Mouse (Mus musculus): ENCODE data around the gene Phactr4. TPM values are rescaled to one million over a fixed set of nuclear protein-coding genes. Genes with fewer than 3 reads are reported as not detected.
"Not testable (repeated sequence)": the region's sequence is repeated elsewhere in the genome, so short reads cannot be mapped to it uniquely, and the experiment has no call there.

Gene Phactr4
- polyA plus RNA-seq (2012; rRNA removed): 6.2 and 12.9 TPM in 2 replicates

DNA sequence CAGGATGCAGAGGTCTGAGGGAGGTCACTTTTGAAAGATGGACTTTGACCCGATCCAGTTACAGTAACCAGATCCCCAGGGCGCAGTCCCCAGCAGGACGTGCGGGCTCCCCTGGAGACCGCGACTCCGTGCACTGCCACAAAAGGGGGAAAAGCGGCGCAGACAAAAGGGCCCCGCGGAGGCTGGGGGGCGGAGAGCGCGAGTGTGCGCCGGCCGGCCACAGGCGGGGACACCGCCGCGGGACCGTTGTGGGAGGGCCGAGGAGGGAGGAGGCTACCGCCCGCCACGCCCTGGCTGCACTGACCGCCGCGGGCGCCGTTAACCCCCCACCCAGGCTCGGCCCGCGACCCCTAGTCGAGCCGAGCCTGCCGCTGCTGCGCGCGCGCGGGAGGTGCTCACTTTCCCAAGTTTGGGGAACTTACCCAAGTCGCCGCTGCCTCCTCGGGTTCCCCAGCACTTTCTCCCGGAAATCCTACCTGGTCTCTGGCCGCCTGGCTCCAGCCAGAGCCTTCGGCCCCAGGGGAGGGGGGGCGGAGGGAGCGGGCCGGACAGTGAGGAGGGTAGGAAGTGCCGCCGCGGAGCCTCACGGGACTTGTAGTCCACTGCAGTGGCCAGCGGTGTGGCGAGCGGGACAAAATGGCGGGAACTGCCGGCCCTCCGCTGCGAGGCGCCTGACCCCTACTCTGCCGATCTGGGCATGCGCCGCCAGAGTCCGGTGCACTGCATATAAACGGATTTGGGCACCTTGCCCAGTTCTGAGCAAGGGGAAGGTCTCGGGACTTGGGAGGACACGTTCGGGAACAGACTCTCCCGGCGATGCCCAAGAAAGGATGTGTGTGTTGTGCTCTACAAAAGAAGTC lies at the start of gene Phactr4:
Gene Phactr4 (minus strand): TSS at position 567 of the 860 bp plus-strand sequence.
- no peak for DNase-seq (ENCODE audit: low read depth)

DNA sequence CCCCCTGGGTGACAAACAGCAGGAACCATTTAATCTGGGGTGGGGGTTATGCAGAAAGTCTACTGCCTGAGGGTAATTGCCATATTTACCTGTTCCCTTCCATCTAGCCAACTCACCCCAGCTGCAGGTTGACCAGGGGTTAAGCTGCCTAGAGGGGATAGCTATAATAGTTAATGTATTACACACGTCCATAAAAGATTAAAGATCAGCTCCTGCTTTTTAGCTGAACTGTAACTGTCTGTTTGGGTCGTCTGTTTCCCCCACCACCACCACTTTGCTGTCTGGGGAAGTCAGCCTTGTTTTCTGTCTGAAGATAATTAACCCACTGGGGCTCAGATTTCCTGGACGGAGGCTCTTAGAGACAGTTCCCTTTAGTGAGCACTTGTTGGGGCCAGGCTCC lies 47.6 kb upstream of the Phactr4 start:
- no peak for DNase-seq (ENCODE audit: low read depth)

DNA sequence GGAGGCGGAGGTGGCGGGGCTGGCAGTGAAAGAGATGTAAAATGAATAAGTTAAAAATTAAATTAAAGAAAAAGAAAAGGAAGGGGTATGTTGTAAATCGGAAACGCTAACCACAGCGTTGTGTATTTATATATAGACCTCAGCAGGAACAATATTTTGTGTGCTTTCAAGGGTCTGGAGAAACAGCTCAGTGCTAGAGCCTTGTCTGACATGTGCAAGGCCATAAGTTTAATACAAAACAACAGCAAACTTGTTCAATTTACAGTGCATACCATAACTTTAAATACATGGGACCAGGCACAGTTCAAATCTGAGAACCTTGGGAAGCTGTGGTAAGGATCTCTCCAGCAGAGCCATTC lies 41.9 kb upstream of the Phactr4 start:
- DNase-seq (ENCODE audit: low read depth): no peak

DNA sequence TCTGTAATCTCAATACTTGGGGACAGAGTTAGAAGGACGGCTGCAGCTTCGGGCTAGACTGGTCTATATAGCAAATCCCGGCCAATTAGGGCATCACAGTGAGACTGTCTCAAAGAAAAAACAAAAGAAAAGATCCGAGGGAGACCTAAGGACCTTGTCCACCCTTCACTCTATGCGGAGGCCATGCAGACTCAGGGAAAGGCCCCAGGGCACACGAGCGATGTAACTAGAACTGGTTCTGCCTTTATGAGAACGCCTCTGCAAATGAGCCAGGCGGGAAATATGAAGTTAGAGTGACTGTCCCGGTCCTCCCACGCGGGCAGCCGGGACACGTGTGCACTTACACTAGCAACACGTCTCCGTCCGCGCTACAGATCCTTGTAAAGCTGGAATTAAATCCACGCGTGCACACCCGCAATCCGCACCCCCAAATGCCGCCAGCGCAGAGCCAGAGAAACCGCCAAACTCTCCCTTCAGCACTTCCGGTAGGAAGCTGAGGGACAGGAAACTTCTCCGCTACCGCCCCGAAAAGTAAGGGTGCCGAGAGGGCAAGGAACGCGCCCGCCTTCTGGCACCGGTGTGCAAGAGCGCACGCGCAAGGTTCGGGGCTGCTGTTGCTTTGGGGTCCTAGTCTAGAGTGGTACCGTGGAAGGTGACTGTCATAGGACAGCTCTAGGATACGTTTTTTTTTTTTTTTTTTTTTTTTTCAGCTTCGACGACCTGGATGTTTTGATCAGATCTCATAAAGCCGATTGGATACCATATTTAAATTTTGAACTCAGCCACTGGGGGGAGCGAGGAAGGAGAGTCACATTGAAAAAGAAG lies 41.4 kb upstream of the Phactr4 start, which contains the start of gene Med18:
Gene Med18 (minus strand): TSS at position 492 of the 825 bp plus-strand sequence.
- peak; percentile 75 for DNase-seq (ENCODE audit: low read depth)

DNA sequence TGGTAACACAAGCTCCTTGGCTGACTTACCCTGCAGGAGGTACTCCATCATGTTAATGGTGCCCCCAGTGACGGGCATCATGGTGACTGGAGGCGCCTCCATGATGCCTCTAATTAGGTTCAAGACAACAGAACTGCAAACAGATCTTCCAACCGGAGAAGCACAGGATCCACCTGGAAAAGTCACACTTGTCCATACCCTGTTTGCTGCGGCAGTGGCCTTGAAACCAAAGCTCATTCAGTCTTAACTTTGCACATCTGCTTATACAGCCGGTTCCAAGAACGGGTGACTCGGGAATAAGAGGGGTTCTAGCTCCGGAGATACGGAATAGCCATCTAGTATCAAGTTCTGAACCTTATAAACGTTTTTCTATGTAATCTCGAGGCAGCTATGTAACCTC lies 40.5 kb upstream of the Phactr4 start:
- DNase-seq (ENCODE audit: low read depth): no peak

DNA sequence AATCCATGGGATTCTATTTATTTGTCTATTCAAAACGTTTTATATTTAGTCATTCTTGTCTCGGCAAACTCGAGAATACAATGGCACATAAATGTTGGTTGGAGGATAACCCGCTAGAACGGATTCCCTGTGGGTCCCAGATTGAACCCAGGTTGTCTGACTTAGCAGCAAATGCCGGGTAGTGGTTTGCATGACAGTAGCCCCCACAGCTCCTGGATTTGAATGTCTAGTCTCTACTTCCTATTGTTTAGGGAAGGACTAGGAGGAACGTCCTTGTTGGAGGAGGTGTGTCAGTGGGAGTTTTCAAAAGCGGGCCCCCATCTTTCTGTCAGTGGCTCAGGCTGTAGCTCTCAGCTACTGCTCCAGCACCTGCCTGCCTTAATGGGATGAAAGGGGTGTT lies 37.9 kb upstream of the Phactr4 start:
- DNase-seq (ENCODE audit: low read depth): no peak

DNA sequence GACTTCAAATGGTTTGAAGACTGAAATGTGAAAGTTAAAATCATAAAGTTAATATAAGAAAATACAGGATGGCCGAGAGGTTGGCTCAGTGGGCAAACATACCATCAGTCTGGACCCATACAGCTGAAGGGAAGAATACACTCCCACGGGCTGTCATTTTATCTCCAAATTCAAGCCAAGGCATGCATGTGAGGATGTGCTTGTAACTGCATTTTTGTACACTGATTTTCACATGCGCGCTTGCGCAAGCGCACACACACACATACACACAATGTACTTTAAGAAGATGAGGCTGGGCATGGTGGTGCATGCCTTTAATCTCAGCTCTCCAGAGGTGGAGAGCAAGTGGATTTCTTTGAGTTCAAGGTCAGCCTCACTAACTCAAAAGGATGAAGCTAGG lies 33.3 kb upstream of the Phactr4 start:
- DNase-seq (ENCODE audit: low read depth): peak; percentile 95

DNA sequence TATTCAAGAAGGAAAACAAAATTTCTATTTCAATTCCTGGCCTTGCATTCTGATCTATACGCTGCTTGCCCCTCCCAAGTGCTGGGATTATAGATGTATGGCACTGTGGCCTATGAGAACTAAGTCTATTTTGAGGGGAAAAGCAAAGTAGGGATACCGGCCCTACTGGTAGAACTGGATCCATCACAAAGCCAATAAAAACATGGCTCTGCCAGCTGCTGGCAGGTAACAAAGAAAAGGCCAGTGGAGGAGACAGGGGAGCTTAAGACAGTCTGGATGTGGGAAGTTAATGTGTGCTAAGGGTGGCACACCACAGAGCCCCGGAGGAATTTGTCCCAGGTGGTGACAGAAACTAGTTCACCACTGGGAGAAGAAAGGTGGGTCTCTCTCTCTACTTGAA lies 32.9 kb upstream of the Phactr4 start:
- DNase-seq (ENCODE audit: low read depth): peak; percentile 99

DNA sequence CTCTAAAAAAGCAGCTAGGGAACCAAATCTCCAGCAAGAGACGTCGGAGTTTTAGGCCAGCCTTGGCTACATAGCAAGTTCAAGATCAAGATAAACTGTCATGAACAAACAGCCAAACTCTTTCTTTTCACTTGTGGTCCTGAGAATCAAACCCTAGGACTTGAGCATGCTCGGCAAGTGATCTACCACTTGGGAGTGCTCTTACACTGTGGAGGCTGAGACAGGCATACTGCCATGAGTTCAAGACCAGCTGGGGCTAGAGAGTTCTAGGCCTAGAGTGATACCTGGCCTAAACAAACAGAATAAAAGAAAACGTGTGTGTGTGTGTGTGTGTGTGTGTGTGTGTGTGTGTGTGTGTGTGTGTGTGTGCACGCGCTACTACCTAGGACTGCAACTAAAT lies 31.9 kb upstream of the Phactr4 start:
- DNase-seq (ENCODE audit: low read depth): no peak

DNA sequence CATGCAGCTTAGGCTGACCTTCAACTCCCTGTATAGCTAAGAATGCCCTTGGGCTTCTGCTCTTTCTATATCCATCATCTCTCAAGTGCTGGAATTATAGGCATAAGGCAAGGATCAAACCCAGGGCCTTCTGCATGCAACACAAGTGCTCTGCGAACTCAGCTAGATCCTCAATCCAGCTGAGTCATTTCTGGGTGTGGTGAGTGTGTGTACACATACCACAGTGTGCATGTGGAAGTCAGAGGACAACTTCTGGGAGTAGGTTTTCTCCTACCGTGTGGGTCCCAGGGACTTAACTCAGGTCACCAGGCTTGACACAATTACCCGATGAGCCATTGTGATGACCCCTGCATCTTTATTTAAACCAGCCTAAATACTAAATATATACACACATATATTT lies 27.5 kb upstream of the Phactr4 start:
- DNase-seq (ENCODE audit: low read depth): no peak

DNA sequence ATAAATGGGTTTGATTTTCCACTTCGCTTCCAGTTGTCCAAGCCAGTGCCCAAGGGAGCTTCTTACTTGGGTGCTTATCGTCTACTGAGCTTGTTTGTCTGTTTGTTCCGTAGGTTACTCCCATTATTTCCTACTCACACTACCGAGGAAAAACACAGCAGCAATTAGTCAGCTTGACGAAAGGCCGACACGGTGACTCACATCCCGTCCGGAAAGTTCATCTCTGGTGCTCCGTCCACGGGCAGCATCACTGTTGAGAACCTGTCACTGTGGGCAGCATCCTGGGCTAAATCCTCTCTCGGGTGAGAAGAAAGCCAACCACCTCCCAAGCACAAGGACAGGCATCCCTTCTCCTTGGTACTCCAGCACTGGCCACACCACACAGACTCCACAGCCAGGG lies 23.8 kb upstream of the Phactr4 start:
- no peak for DNase-seq (ENCODE audit: low read depth)

DNA sequence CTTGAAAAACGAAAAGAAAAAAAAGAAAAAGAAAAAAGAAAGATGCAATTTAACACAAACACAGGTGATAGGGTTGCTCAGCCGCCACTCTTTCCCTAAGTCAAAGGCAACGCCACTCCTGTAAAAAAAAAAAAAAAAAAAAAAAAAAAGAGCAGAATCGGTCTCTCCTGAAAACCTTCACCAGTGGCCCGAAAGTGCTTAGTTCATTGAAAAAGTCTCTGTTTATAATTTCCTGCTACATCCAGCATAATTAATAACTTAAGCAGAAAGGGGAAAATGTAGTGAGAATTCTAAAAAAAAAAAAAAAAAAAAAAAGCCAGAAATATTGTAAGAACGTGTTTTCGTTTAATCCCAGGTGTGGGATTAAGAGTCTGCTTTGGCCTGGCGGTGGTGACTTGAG lies 22.2 kb upstream of the Phactr4 start:
- DNase-seq (ENCODE audit: low read depth): no peak

DNA sequence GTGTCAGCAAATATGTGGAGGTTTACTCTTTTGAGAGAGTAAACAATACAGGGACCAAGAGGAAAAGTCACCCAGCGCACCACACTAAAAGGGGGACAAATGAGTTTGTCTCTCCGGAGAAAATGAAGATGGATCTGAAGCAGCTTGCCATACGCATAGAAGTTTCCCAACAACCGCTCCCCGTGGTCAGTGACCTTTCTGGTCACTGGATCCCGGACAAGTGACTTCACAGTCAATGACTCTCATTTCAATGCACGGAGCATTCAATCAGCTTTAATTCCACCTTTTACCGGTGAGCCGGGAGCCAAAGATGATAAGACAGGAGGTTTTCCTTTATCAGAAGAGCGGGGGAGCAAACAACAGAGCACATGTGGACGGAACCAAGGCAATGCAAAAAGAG lies 15.6 kb upstream of the Phactr4 start:
- DNase-seq (ENCODE audit: low read depth): no peak

DNA sequence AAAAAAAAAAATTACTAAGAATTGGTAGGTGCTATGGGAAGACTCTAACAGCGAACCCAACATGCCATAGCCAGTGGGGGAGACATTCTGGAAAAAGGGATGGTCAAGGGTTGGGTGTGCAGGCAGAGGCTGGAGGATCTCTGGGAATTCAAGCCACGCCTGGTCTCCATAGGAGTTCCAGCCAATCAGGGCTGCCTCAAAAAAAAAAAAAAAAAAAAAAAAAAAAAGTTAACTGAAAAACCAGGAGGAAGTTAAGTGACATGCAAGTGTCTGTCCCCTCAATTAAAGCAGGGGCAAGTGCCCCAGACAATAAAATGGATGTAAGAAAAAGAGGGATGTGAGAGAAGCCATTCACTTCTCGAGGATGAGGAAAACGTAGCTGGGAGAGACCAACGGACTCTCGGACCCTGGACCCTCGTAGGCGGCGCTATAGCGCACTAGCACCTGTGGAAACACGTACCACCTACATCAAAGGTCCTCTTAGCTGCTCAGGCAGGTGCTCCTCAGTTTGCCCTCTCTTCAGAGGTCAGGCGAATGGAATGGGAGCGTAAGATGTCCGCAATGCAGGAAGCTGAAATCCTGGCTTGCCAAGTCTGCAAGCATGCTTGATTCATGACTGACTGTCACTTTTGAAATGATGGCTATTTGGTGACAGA lies 10.6 kb upstream of the Phactr4 start:
- no peak for DNase-seq (ENCODE audit: low read depth)

DNA sequence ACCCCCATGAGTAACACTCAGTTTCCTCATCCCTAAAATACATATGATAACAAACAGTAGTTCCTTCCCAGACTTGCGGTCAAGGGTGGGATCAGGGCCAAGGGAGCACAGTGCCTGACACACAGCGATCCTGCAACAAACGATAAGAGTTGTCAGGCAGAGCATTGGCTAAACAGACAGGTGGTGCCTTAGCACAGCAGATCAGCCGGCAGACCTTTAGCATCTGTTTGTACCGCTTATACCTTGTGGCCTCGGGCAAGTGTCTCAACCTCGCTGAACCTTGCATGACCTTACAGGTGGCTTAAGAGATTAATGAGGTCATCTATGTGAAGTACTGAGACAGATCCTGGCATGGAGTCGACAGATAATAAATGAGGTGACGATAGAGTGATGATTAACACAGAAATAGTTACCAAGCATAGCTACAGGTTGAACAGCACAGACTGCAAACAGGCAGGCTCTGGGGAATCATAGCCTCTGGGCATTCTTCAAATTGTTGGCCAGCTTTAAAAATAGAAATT lies 5.8 kb upstream of the Phactr4 start:
- DNase-seq (ENCODE audit: low read depth): peak; percentile 81

DNA sequence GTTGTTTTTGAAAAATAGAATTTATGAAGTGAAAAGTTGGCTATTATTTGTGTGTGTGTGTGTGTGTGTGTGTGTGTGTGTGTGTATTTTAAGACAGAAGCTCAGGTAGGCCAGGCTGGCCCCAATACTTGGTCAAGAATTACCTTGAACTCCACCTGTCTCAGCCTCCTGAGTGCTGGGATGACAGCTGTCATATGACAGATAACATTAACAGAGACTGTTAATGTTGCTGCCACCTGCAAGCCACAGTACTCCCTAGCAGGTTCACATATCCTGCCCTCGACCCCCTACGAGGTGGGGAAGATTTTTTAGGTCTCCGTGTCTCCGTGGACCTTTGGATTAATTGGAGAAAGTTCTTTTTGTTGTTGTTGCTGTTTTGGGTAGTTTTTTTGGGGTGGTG lies 5.2 kb upstream of the Phactr4 start:
- no peak for DNase-seq (ENCODE audit: low read depth)

DNA sequence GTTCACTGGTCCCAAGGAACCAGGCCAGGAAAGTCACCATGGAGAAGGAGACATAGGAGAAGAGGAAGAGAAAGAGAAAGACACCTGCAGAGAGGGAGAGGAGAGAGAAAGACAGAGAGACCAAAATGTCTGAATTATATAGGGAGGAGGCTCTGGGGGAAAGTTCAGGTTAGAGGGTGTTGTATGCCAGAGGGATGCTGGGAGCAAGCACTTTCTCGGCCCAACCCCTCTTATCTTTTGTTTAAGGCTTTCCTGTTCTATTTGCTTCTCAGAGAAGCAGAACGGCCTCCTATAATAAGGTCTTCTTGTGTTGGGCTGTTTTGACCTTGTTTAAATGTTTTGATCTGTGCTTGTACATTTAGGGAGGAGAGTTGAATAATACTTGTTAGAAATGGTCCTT lies 3.7 kb upstream of the Phactr4 start:
- DNase-seq (ENCODE audit: low read depth): no peak

DNA sequence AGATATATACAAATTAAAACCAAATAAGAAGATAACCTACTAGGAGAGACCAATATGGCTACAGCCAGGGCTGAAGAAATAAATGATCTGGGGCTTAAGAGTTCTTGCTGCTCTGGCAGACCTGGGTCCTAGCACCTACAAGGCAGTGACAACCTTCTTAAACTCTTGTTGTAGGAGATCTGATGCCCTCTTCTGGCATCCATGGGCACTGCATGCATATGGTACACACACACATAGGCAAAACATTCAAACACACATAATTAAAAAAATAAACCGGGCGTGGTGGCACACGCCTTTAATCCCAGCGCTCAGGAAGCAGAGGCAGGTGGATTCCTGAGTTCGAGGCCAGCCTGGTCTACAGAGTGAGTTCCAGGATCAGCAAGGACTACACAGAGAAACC lies 2.5 kb upstream of the Phactr4 start:
- no peak for DNase-seq (ENCODE audit: low read depth)

DNA sequence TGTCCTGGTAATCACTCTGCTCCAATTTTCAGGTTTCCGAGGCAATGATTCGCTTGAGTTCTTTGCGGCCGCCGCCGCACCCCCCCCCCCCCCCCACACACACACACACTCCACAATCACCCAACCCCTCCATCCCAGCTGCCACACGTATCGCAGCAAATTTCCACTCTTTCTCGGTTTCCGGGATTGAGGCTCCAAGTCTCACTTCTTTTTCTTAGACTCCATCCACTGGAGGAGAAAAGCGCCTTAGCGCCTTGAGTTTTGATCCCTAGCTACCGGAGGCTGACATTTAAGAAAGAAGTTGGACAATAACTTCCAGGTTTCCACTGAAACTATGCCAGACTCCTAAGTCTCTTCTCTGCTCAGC lies 750 bp downstream of the Phactr4 start:
- no peak for DNase-seq (ENCODE audit: low read depth)

DNA sequence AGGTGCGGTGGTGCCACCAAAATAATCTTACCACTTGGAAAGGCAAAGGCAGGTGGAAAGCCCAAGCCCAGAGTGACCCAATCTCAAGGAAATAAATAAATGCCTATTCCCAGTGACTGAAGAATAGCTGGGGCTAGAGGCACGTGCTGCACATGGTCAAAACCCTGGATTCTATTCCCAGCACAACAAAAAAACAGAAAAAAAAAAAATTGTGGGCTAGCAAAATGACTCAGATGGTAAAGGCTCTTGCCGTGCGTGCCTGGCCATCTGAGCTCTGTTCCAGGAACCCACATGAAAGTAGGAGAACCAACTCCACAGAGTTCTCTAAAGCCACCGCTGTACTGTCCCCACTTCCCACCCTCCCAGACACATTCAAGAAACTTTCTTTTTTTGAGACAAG lies 1.8 kb downstream of the Phactr4 start:
- DNase-seq (ENCODE audit: low read depth): no peak

DNA sequence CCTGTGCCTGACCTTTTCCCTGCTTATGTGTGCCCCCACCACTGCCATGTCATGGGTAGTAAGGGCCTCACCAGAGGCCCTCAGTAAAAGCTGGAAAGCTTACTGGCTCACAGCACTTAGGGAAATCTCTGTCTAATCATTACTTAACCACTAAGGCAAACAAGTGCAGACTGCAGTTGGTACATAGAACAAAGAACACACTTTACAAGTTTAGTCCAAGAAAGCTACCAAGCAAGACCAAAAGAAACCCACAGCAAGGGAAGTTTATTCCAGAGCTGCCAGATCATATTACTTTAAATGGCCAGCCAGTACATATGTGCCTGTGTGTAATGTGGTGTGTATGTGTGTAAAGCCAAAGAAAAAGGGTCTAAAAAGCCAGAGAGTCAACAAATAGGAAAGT lies 6.3 kb downstream of the Phactr4 start:
- no peak for DNase-seq (ENCODE audit: low read depth)

DNA sequence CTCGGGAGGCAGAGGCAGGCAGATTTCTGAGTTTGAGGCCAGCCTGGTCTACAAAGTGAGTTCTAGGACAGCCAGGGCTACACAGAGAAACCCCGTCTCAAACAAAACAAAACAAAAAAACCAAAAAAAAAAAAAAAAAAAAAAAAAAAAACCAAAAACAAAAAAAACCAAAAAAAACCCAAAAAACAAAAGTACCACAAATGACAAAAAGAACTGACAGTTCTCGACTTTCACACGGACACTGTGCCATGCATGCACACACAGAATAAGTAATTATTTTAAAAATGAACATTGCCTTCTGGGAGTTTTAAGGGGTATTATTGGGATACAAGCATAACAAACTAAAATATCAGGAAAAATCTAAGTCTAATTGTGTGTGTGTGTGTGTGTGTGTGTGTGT lies 9.0 kb downstream of the Phactr4 start:
- not testable (repeated sequence) for DNase-seq (ENCODE audit: low read depth)
